Mouse (Mus musculus): ENCODE data around the gene Eno3.

DNA sequence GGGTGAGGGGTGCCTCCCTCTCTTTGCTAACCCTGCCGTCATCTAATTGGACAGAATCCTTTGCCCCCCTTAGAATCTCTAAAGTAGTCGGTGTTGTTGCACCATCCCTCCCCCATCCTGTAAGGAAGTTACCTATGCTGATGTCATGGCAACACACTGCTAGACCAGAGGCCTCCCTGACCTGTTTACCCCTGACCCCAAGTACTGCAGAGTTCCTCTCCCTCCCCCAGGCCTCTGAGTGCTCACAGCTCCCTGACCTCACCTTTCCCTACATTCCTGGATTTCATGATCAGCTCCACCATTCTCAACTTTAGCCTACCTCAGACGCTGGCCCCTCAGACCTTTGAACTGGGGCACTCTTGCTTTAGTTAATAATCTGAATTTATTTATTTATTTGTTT, 49.1 kb downstream of the Eno3 start:
- TF ChIP-seq POLR2A (IDR thresholded peaks at IDR 0.05; ENCODE audit: low read depth, low read length), result no peak
- no peak for TF ChIP-seq CTCF (IDR thresholded peaks at IDR 0.05; ENCODE audit: extremely low read depth, insufficient read depth, insufficient read length, insufficient replicate concordance)

Measured in spleen, adult 2 months (tissue).